Mouse (Mus musculus): ENCODE results near the gene Clock.

The Clock gene

GRCm38 (mm10) chr5:76176841-76177240, 127.8 kb downstream of the Clock start:
- DNase-seq: no peak

- no peak for DNase-seq
These were observed 128.2 kb downstream of the Clock start for GRCm38 (mm10) chr5:76176411-76176810.

- no peak for DNase-seq
These were observed 129.5 kb downstream of the Clock start for GRCm38 (mm10) chr5:76175051-76175450.

GRCm38 (mm10) chr5:76171039-76171438, 133.6 kb downstream of the Clock start:
- DNase-seq: no peak

GRCm38 (mm10) chr5:76170522-76170921, 134.1 kb downstream of the Clock start:
- DNase-seq: no peak

GRCm38 (mm10) chr5:76164827-76165226, 139.8 kb downstream of the Clock start:
- no peak for DNase-seq

DNA sequence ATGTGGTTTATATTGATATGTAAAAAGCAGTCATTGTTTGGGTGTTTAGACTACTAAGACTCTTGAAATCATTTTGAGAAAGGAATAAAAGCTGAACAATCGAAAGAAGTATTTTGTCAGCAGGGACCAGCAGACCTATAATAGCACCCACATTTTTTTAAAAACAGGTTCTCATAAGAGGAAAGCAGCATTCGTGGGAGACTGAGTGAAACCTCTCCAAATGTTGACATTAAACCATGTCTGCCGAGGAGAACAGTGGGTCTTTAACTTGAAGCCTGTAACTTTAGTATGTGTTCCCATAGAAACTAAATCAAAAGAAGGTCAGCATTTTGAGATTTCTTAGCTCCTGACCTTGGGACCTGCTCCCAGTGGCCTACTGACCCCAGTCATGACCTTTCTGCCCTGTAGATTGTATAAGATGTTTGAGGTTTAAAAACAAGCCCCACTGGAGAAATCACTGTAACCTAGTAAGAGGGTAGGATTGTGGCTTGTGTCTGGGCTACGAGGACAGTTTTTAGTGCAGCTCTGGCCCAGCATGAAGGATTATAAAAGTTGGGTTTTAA, 140.7 kb downstream of the Clock start:
- DNase-seq: no peak

DNA sequence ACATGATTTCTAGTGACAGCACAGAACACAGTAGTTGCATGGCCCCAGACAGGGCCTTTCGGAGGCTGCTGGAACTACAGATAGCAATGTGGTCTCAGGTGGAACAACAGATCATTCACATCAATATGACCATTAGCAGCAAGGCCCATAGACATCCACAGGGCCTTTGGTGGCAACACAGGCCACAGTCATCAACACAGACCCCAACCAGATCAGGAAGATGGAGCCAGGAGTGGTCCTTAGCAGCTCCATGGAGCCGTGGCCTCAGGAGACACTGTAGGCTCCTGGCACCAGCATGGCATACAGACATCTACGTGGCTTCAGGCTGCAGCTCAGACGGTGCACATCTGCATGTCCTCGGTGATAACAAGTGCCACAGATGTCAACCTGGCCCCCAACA, 141.7 kb downstream of the Clock start:
- no peak for DNase-seq

DNA sequence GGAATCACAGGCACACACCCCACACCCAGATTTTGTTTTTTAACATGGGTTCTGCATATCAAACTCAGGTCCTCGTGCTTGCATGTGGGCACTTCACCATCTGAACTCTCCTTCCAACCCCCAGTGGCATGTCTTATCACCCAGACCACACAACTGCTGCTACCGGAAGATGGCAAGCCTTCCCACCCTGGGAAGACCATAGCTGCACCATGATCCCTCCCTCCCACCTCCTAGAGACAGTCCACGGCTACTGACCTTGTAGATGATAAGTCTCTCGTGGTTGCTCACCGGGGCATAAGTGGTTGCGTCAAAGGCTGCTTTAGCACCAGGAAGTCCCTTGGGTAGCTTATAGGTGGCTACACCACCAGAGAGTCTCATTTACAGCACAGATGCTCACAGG, 143.1 kb downstream of the Clock start:
- no peak for DNase-seq

DNA sequence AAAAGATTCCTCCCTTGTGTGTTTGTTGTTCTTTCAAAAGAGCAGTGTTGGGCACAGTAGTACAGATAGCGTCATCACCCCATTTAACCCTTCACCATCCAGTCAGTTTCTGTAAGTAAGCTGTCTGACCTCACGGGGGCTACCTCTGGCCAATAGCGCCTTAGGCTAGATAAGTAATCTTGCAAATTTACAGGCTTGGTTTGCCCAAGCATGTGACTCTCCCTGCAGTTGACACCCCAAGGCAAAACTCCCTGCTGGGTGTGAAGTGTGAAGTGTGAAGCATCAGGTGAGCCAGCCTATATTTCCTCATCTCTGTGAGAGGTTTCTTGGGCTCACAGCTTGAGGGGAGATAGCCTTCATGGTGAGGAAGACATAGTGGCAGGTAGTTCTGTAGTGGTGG, 144.5 kb downstream of the Clock start:
- DNase-seq: no peak

All from retina, postnatal 1 day (tissue).